Mouse (Mus musculus) cerebellum, adult 18-20 months (tissue): ENCODE results near the gene Irs3.
A peak's percentile ranks its signal among the peaks of the same experiment; 100 is the strongest.

Experiments
- DNase-seq, 2 experiments: peaks; one replicate each; pipeline ENCODE4 v3.0.0; 2021

The Irs3 gene

DNA sequence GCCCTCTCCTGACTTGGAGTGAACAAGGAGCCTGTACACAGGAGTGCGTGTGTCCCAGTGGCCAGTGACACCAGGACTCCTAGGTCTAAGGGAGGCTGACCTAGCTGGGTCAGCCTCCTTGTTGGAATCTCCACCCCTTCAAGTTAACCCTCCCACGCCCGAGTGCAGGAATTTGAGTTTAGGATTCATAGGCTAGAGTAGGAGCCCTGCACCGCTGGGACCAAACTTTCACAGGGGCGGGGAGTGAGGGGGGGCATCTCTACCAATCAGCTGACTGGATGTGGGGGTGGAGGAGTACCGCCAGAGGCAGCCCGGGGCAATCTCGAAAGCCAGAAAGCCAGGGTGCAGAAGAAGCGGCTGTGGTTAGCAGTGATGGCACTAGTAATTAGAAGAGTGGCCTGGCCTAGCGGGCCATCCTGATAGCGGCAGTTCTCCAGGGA lies at the start of gene Irs3:
TSS of gene Irs3 (minus strand) at position 63 of the 440 bp plus-strand sequence.
- no peak for DNase-seq

DNA sequence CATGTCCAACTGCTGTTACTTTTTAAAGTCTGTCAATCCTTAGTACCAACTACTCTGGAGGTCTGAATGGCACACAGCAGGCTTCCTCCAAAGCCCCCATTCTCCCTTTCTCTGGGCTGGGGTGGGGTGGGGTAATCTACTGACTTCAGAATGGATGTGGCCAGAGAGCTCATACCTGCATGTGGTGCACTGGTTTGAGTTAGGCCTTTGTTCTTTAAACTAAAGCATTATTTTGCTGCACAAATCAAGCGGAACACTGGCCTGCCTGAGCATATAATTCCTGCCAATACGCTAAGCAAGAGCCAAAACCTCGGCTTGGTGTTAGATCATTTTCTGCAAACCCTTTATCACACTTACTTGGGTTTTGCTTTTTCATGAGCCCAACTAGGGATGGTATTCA lies 49.3 kb upstream of the Irs3 start:
- DNase-seq: no peak

DNA sequence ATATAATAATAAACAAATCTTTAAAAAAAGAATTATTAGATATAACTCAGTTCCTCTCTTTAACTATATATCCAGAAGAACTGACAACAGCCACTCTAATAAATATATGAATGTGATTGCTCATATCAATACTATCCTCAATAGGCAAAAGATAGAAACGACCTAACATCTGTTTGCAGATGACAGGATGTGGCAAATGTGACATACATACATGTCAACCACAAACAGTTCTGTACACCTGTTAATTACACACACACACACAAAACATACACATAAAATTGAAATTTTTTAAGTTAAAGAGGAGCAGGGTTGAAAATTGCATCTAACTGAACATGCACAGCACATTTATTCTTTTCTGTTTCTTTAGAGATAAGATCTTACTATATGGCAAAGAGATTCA lies 46.4 kb upstream of the Irs3 start:
- DNase-seq: no peak

DNA sequence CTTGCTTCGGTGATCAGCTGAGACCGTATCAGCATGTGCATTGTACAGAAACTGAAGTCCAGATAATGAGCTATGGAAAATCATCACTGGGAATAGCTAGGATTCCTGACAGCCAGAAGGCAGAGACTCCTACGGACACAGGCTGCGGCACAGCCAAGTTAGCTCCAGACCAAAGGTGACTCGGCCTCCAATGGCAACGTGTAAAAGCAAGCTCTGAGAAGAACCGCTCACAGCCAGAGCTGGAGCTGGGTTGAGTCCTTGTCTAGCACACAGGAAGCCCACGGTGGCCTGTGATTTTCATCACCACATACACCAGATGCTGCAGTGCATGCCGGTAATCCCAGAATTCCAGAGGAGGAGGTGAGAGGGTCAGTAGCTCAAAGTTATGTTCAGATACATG lies 45.0 kb upstream of the Irs3 start:
- DNase-seq: no peak

DNA sequence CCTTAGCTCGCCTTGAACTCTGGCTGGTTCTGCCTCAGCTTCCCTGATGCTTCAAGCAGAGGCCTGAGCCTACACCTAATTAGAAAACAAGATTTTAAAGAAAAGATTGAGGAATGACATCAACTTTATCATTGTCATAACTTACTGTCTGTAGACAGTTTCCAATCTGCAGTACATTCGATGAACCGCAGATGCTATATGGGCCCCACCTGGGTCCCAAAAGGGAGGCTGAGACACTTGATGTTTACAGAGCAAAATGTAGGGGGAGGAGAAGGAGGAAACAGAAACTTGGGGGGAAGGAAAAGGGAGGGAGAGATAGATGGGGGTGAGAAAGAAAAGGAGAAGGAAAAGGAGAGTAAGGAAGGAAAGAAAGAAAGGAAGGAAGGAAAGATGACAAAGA lies 44.5 kb upstream of the Irs3 start:
- DNase-seq: no peak

DNA sequence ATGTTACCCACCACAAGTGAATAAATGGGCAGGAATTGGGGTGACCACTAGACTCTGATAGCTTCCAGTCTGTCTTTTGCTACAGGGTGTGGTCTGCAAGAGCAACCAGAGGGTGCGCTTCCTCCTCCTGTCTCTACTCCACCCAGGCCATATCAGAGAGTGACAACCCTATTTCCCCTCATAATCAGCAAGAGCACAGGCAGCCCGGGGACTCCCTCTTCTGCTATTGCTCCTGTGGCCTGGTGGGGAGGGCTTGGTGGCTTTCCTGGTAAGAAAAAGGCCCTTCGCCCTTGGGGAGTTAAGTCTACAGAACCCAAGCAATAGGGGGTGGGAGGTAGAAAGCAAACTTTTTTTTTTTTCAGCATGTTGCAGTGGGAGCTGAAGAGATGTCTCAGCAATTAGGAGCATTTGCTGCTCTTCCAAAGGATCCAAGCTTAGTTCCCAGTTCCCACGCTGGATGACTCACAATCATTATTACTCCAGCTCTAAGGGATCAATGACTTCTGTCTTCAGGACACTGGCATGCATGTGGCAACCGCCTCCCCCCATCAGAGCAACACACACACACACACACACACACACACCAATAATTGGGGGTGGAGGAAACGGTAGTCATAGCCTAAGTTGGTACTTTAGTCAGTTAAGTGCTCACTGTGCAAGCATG lies 40.7 kb upstream of the Irs3 start:
- DNase-seq: no peak

DNA sequence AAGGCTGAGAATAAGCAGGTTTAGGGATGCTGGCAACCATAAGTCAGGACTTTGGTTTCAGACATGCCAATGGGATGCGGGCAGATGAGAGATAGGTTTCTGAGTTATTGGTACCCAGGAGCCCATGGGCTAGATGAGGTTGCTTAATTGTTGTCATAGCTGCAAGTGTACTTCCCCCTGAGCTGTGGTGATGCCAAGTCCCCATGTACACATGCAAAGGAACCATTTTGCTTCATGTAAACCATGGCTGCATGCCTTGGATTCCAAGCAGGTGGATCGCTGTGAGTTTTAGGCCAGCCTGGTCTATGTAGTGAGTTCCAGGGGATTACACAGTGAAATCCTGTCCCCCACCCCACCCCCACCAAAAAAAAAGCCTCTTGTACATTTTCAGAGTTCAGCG lies 40.1 kb upstream of the Irs3 start:
- DNase-seq: no peak

DNA sequence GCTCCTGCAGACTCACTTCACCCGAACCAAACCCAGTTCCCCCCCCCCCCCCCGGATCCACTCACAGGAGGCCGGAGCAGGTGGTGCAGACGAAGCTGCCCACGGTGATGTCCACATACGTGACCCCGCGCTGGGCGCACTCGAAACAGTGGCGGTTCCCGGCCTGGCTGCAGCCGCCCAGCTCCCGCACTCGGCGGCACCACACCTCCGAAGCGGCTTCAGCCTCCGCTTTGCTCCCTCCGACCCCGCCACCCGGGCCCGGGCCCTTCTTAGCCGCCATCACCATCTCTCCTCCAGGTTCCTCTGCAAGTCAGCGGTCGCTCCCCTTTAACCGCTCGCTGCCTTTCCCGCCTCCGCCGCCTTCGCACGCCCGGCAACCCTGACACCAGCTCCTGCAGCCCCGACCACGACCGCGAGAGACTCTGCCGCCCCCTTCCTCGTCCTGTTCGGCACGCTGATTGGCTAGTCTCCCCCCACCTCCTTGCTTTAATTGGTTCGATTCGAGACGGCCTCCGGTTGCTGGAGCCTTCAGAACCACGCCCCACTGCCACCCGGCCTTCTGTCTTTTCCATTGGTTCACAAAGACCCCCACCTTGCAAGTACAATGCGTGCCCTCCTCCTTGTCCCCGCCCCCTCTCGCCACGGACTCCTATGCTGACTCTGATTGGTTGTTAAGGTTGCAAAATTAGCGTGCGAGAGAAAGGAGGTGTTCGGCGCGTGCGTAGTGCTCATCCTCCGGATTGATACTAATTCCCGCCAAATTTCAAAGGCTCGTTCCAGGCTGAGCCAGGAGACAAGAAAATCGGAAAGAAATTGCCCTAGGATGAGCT lies 39.0 kb upstream of the Irs3 start, which contains the start of gene Agfg2:
TSS of gene Agfg2 (minus strand) at position 433 of the 830 bp plus-strand sequence.
- DNase-seq: peak; percentile 95 to 100

DNA sequence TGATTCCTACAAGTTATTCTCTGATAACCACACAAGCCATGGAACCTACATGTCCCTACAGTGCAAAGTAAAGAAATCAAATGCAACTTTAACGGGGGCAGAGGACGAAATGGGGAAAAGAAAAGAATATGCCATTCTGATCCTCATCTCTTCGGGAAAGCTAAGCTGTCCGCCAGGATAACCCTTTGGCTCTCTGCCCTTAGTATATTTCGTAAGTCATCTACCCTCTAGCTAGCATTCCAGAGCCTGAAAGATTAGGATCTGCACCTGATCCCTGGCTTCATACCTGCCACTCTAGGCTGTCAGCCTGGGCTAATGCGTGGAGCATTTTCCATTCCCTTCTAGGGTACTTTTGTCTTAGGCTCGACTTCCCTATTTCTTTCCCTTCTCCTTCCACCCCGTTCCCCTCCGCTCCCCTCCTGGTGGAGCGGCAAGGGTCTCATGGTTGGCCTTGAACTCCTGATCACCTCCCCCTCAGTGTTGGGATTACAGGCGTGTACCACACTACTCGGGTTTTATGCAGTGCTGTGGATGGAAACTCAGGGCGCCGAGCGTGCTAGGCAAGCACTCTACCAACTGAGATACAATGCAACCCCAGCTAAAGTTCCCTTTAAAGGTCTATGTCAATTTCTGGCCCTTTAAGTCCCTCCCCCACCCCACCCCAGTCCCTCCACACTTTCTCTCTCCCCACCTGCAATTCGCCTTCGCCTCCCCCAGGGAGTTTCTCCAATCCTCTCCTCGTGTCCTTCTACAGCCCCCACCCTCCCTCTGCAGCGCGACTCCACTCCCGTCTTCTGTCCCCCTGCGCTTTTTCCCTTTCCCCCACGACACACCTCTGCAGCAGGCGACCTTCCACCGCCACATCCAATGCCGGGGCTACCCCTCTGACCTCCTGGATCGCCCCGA lies 38.1 kb upstream of the Irs3 start:
- peak; percentile 14 to 24 for DNase-seq

DNA sequence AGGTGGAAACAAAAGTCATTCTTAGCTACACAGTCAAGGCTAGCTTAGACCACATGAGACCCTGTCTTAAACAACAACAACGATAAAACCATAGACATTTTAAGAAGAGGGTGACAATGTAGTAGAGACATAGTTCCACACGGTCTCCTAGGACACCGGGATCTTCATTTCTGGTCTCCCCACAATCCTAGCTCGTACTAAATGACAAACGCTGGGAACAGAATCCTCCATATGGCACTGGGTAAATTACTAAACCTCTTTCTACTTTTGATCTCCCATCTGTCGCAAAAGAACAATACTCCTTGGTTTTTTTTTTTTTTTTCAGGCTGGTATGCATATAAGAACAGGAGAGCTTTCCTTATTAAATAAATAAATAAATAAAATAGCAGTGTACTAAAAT lies 37.0 kb upstream of the Irs3 start:
- DNase-seq: no peak

DNA sequence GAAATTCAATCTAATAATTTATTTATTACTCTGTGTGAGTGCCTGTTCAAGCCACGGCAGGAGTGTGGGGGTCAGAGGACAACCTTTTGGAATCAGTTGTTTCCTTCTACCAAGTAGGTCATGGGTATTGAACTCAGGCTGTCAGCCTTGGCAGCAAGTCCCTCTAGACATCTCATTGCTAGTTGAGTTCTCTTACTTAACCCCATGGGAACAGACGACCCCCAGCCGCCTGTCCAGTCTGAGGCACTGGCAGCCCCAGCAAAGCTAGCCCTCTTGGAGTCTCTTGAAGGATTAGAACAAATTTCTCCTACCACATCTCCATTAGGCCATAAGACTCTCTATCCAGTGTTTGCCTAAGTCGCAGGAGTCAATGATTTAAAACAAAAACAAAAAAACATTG lies 34.2 kb upstream of the Irs3 start:
- no peak for DNase-seq

DNA sequence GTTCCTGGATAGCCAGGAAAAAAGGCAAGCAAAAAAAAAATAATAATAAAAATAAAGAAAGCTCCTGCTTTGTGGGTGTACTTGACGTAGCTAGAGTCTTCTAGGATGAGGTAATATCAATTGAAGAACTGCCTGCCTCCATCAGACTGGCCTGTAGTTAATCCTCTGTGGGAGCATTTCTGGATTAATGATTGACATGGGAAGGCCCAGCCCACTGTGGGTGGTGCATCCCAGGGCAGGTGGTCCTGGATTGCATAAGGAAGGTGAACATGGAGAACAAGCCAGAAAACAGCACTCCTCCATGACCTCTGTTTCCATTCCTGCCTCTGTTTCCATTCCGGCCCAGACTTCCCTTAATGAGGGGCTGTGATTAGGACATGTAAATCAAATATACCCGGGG lies 33.2 kb upstream of the Irs3 start:
- DNase-seq: no peak

DNA sequence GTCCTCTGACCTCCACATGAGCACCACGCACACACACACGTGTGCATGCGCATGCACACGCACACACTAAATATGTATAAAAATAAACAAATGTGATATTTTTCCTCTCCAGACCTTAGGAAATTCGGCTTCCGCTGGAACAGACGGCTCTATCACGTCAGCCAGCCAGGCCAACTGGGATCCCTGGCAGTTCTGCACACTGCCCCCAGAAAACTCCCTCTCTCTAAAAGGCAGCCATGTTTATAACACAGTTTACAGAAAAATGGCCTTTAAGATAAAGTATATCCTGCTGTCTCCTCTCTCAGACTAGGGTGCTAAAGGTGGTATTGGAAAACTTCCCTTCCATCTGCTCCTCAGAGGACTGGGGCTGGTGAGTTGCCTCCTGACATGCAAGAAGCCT lies 32.3 kb upstream of the Irs3 start:
- DNase-seq: no peak

DNA sequence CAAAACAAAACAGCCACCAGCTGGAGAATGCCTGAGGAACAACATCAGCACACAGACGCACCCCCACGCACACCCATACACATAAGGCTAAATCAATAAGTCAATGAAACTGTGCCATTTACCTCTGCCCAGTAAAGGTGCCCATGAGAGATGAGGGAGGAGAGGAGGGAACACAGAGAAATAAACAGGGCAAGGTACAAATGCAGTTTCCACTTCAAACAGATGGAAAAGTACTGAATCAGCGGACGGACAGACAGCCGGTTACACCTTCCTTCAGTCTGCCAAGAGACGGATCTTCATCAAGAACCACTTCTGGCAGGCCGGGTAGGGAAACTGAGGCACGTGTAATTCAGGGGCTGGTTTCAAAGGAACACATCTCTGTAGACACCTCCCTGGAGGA lies 29.3 kb upstream of the Irs3 start:
- no peak for DNase-seq

DNA sequence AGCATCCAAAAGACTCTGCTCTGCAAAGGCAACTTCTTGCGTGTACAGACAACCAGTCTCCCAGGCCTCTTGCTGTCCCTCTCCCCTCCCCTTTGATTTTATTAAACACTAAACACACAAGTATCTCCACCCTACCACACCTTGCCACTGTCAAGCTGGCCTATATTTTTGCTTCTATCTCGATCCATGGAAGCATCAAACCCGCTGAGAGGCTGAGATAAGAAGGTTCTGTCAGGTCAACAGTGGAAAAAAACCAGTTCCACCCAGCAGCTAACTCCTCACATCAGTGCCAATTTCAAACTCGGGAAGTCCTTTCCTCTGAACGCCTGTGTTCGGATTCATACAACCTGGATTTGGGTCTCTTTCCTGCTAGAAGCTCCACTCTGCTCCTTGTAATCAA lies 27.5 kb upstream of the Irs3 start:
- DNase-seq: no peak

DNA sequence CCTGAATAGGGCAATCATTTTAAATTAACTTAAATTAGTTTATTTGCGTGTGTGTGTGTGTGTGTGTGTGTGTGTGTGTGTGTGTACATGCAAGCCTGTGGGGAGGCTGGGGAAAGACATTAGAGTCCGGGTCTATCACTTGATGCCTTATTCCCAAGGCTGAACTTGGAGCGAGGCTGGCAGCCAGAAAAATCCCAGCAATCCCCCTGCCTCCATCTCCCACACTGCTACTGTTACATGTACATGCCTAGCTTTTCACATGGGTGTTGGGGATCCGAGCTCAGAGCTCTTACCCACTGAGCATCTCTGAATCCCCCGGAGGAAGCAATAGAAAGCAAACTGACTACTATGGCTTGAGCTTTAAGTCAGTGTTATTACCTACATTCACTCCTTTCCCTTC lies 26.8 kb upstream of the Irs3 start:
- no peak for DNase-seq

DNA sequence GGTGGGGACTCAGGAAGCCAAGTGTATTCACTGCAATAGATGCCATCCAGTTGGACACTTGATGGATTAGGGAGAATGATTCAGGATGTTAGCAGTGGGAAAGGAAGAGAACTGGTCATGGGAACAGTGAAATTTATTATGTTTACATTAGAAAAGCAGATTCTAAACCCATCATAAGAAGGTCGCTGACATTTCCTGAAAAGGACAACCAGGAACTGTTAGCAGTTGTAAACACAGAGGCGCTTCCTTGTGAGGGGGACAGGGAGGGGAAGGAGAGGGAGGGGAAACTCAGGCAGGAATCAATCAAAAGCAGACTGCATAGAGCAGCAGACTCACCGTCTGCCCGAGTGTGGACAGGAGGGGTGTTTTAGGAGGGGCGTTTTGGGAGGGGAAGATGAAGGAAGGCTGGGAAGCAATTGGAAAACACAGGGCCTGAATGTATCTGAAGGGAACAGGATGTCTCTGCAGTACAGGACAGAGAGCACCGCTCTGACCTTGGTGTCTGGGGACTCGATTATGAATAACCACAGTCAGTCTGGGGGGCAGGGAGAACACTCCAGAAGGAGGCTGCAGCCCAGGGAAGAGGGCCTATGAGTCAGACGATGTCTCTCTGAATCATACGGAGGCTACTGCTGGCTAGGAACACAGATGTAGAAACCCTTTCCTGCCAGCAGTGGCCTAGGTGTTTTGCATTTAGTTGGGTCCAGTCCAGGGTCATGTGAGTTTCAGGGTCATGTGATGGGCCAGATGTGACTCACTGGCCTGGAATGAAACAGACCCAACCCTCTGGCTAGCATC lies 26.1 kb upstream of the Irs3 start:
- no peak for DNase-seq

DNA sequence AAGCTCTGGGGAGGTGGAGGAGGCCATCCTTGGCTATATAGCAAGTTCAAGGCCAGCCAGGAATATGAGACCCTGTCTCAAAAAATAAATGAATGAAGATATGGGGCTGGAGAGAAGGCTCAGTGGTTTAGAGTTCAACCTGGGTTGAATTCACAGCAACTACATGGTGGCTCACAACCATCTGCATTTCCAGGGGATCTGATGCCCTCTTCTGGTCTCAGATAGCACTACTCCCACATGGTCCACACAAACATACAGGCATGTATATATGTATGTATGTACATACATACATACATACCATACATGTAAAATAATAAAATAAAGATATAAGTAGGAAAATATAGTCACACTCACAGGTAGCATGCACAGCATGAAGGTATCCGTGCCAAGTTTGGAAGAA lies 24.7 kb upstream of the Irs3 start:
- DNase-seq: no peak

DNA sequence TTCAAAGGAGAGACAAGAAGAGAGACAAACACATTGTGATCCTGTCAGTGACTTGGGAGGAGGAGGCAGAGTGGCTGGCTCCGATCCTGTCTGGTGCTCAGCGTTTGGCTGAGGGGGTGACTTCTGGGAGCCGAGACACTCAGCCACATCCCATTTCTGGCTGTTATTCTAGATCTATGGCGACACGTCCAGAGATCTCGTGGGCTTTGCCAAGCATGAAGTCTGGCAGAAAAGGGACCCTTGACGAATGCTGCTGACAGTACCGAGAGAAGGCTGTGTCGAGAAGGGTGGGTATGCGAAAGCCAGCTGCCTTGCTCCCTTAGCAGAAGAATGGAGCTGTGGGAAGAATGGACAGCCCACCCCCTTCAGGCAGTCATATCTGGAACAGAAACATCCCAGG lies 23.5 kb upstream of the Irs3 start:
- no peak for DNase-seq

DNA sequence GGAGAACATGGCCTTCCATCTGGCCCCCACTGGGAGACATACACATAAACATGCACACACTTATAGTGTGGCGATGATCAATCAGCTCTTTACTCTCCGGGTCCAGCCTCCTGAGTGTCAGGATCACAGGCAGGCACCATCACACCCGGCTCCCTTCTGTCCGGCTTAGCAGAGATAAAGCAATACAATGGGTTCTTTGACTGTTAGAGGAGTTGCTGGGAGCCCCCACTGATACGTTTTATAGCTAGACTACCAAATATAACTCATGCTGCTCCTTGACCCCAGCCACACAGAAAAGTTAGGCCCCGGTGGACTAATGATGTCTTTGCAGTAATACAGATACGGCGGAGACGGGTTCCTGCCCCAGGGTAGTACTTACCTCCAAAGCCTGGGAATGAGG lies 17.5 kb upstream of the Irs3 start:
- DNase-seq: no peak

DNA sequence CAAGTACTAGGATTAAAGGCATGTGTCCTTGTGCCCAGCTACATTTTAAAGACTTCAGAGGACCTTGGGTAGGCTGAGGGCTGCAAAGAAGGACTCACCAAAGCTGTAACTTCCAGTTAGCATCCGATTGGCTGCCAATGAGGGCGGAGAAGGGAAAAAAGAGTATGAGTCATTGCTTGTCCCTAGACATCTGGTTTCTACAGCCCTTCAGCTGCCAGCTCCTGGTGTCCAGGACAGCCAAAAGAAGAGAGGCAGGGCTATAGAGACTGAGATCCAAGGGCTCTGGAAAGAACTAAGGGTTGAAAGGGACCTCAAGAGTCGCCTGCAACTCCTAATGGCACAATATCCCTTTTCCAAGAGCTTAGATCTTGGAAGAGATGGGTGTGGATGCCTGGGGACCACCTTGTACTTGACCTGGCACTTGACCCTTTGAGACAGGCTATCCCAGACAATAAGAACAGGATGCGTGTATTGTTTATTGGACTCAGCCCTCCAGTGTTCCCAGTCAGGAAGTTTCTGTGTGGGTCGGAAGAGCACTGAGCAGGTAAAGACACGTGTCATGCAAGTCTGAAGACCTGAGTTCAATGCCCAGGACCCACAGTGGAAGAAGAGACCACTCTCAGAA lies 14.7 kb upstream of the Irs3 start:
- no peak for DNase-seq

DNA sequence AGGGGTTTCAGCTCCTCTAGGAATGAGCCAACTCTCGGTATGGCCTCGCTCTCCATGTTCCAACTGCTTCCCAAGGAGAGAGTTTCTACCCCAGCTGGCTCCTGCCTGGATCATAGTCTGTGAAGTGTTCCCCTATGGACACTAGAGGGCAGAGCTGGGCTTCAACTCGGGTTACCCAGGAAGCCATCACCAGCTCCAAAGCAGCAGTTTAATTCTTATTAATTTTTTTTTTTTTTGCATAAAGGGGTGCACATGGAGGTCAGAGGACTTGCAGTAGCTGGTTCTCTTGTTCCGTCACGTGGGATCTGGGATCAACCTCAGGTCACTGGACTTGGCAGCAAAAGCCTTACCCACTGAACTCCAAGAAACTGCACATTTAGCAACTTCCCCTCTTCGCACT lies 11.5 kb upstream of the Irs3 start:
- DNase-seq: peak; percentile 80 to 82
